Mouse (Mus musculus): ENCODE results near the gene Krt1.

Krt1 gene

DNA sequence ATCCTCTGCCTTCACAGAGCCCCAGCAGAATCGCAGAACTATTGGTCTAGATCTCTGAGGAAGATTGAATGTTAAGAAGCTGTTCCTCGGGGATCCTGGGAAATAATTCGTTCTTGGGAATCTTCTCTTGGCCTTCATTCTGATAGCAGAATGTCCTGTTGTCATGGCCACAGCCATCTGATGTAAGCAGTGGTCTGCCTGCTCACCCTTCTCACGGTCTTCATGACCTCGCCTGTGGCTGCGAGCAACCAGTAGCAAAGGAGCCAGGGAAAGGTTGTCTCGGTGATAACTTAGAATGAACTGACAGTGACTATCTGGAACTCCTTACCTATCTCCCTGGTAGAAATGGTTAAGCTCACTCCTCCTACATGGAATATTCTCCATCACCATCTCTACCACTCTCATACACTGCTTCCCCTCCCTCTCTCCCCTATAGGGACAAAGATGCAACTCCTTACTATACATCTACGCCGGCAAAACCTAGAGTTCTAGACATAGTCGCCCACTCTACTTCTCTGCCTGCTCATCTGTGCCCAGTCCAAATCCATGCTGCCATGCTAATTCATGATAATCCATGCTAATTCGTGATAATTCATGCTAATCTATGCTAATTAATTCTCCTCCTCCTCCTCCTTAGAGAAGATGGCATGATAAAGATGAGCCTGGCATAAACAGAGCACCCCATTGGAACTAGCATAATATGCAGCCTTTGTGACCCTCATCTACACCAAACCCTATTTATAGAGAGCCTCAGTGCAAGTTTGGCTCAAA is 47.4 kb downstream of the Krt1 start:
- DNase-seq, result no peak

DNA sequence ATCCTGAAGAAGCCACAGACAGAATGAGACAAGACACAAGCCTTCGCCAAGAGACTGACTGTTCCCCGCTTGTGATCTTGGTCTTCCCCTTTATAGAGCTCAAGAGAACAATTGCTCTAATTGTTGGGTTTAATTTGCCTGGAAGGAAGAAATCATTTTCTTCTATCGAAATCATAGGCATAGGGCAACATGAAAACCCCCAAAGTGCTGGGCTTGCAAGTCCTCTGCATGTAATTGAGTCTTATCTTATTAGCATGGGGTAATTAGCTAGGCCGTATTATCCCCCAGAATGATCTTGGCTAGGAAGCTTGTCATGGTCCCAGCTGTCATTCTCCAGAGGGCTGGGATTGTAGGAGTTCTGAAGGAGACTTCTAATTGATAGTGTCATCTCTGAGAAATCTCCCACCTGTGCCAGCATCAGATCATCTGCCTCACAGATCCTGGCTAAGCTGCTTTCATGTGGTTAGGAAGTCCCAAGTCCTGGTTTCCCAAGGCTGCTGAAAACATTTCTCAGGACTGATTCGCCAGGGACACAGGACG is 48.2 kb downstream of the Krt1 start, which contains the start of gene Krt73:
Gene Krt73, minus strand, starts transcription at position 51 of the 540 bp plus-strand sequence.
- DNase-seq, result no peak
